Comparison of ENCODE assay signal across 12 mouse cellular contexts in genomic region chr19:5892735-5893134, GRCm38 (mm10). TPM values are rescaled to one million over a fixed set of nuclear protein-coding genes. Genes with fewer than 3 reads are reported as not detected.
DNase-seq lines count a peak whose midpoint lies in the region; ATAC-seq and TF ChIP-seq lines count a peak whose summit lies in the region.
"Had no signal": no experiment of that assay in that cellular context is flagged by ENCODE, and none has a peak within 500 bp of the region (broad histone marks: within the 10 kb centered on the region; RNA-seq: fewer than 3 reads in every experiment).

No protein-coding gene starts in this region.

- intact Hi-C loops in heart, adult 2 months (cut with DNase I), result no loop called here

- no peak for ATAC-seq in kidney, postnatal 0 days (replicated peaks; ENCODE audit: low FRiP score, low read depth)
- ATAC-seq in forebrain, embryonic 11.5 days (replicated peaks; ENCODE audit: low FRiP score), result no peak
- ATAC-seq in limb, embryonic 11.5 days (ENCODE audit: insufficient number of reproducible peaks, low FRiP score, low TSS enrichment, low read depth), result no peak
- no peak for ATAC-seq in neural tube, embryonic 13.5 days (ENCODE audit: low read depth)

- no peaks in the 10 kb centered on the region for H3K9me3 ChIP-seq in kidney, postnatal 0 days (replicated peaks; ENCODE audit: low read length)
- H3K9me3 ChIP-seq in forebrain, embryonic 11.5 days (ENCODE audit: control insufficient read depth, low read length), result no peaks in the 10 kb centered on the region
- H3K9me3 ChIP-seq in limb, embryonic 11.5 days (ENCODE audit: control insufficient read depth, low read length), result no peaks in the 10 kb centered on the region
- H3K9me3 ChIP-seq in neural tube, embryonic 13.5 days, result no peaks in the 10 kb centered on the region

- H3K27me3 ChIP-seq in kidney, postnatal 0 days (ENCODE audit: insufficient read depth, low read length), result no peaks in the 10 kb centered on the region
- no peaks in the 10 kb centered on the region for H3K27me3 ChIP-seq in forebrain, embryonic 11.5 days (ENCODE audit: control insufficient read depth, insufficient read depth, low read length)
- H3K27me3 ChIP-seq in limb, embryonic 11.5 days (ENCODE audit: control insufficient read depth, insufficient read depth, low read length), result no peaks in the 10 kb centered on the region
- H3K27me3 ChIP-seq in neural tube, embryonic 13.5 days, result no peaks in the 10 kb centered on the region
- no peaks in the 10 kb centered on the region for H3K27me3 ChIP-seq in heart, adult 2 months (ENCODE audit: control insufficient read depth, insufficient read depth, low read length)
- H3K27me3 ChIP-seq: CH12.LX had no signal

- 0 out of 2 replicates have a peak overlapping the region, but pooled peaks have one; percentile 91 for H3K4me2 ChIP-seq in kidney, postnatal 0 days (ENCODE audit: low read length)
- H3K4me2 ChIP-seq in forebrain, embryonic 11.5 days (ENCODE audit: low read depth, low read length, severe bottlenecking), result peak overlapping the region; percentile 80
- 0 out of 2 replicates have a peak overlapping the region, but pooled peaks have one; percentile 15 for H3K4me2 ChIP-seq in limb, embryonic 11.5 days (ENCODE audit: low read depth, severe bottlenecking)
- H3K4me2 ChIP-seq in neural tube, embryonic 13.5 days, result peak overlapping the region; percentile 82

- H3K27ac ChIP-seq in kidney, postnatal 0 days, result no peak overlapping the region
- no peak overlapping the region for H3K27ac ChIP-seq in forebrain, embryonic 11.5 days (ENCODE audit: low read depth, low read length)
- H3K27ac ChIP-seq in limb, embryonic 11.5 days (replicated peaks; ENCODE audit: low read depth, low read length), result no peak overlapping the region
- H3K27ac ChIP-seq in neural tube, embryonic 13.5 days (replicated peaks), result no peak overlapping the region
- H3K27ac ChIP-seq in heart, adult 2 months, result no peak overlapping the region
- H3K27ac ChIP-seq: macrophage had no signal

- DNase-seq in kidney, postnatal 0 days (ENCODE audit: low spot score), result no peak
- no peak for DNase-seq in kidney, postnatal 10 days
- no peak for DNase-seq in forebrain, embryonic 11.5 days (ENCODE audit: low spot score)
- DNase-seq in limb, embryonic 11.5 days (ENCODE audit: low spot score), result no peak
- DNase-seq in adrenal gland, postnatal 14 days, result no peak
- no peak for DNase-seq in layer of hippocampus, postnatal 14 days (ENCODE audit: low spot score in 2 of 2)
- DNase-seq in heart, adult 2 months, result no peak
- DNase-seq: cerebellum, adult 11 months; kidney, postnatal 14 days had no signal

- 95% methylated on average over 13 of the region's 13 CpGs for WGBS in kidney, postnatal 0 days
- WGBS in forebrain, embryonic 11.5 days, result 93% methylated on average over 13 of the region's 13 CpGs
- whole genome bisulfite sequencing in limb, embryonic 11.5 days, result 94% methylated on average over 13 of the region's 13 CpGs
- 93% methylated on average over 13 of the region's 13 CpGs for WGBS in neural tube, embryonic 13.5 days
- 93% methylated on average over 13 of the region's 13 CpGs for WGBS in heart, adult 2 months

- no peak for TF ChIP-seq POLR2A in heart, adult 2 months (IDR thresholded peaks at IDR 0.05; ENCODE audit: insufficient read depth, low read depth, low read length)

- peaks cover 4% of the 10 kb centered on the region; the same call in 1 of the 2 replicates for H3K36me3 ChIP-seq in kidney, postnatal 0 days (ENCODE audit: insufficient read depth, low read length)
- peaks cover 8% of the 10 kb centered on the region; the same call in 1 of the 2 replicates for H3K36me3 ChIP-seq in forebrain, embryonic 11.5 days (ENCODE audit: control insufficient read depth, insufficient read depth, low read length)
- H3K36me3 ChIP-seq in limb, embryonic 11.5 days (ENCODE audit: control insufficient read depth, insufficient read depth, low read length), result peaks cover 5% of the 10 kb centered on the region; the same call in 1 of the 2 replicates
- H3K36me3 ChIP-seq in neural tube, embryonic 13.5 days, result peaks cover 42% of the 10 kb centered on the region
- H3K36me3 ChIP-seq in heart, adult 2 months (ENCODE audit: control insufficient read depth, insufficient read depth, low read length), result no peaks in the 10 kb centered on the region

- H3K4me1 ChIP-seq in kidney, postnatal 0 days (replicated peaks; ENCODE audit: insufficient read depth, low read length), result 0 out of 2 replicates have a peak, but pooled peaks cover 6% of the 10 kb centered on the region
- peaks cover 8% of the 10 kb centered on the region; the same call in 1 of the 2 replicates for H3K4me1 ChIP-seq in forebrain, embryonic 11.5 days (replicated peaks; ENCODE audit: control insufficient read depth, insufficient read depth, low read length)
- peaks cover 5% of the 10 kb centered on the region; the same call in 1 of the 2 replicates for H3K4me1 ChIP-seq in limb, embryonic 11.5 days (ENCODE audit: control insufficient read depth, insufficient read depth, low read length)
- peaks cover 30% of the 10 kb centered on the region for H3K4me1 ChIP-seq in neural tube, embryonic 13.5 days (replicated peaks)
- H3K4me1 ChIP-seq in heart, adult 2 months (ENCODE audit: control insufficient read depth, insufficient read depth, low read length), result peaks cover 6% of the 10 kb centered on the region

- H3K79me2 ChIP-seq in heart, adult 2 months (replicated peaks; ENCODE audit: control insufficient read depth, insufficient read depth, low read length), result no peaks in the 10 kb centered on the region

- H3K9ac ChIP-seq in kidney, postnatal 0 days (ENCODE audit: low read depth, low read length), result no peak overlapping the region
- H3K9ac ChIP-seq in forebrain, embryonic 11.5 days (ENCODE audit: low read length), result peak overlapping the region; percentile 78
- no peak overlapping the region for H3K9ac ChIP-seq in limb, embryonic 11.5 days (ENCODE audit: low read length)
- peak overlapping the region; percentile 96 for H3K9ac ChIP-seq in neural tube, embryonic 13.5 days
- H3K9ac ChIP-seq in heart, adult 2 months (ENCODE audit: low read depth, low read length), result no peak overlapping the region

- TF ChIP-seq CTCF in kidney, postnatal 0 days (IDR thresholded peaks at IDR 0.05; ENCODE audit: low read depth), result no peak
- TF ChIP-seq CTCF in heart, adult 2 months (IDR thresholded peaks at IDR 0.05), result no peak

- no peak overlapping the region for H3K4me3 ChIP-seq in kidney, postnatal 0 days (replicated peaks; ENCODE audit: low read depth, low read length)
- H3K4me3 ChIP-seq in forebrain, embryonic 11.5 days (ENCODE audit: low read depth, low read length), result no peak overlapping the region; the same call in 1 of the 2 replicates
- no peak overlapping the region; the same call in 1 of the 2 replicates for H3K4me3 ChIP-seq in limb, embryonic 11.5 days (ENCODE audit: low read depth, low read length)
- H3K4me3 ChIP-seq in neural tube, embryonic 13.5 days, result peak overlapping the region; percentile 69
- H3K4me3 ChIP-seq in heart, adult 2 months, result no peak overlapping the region

- TF ChIP-seq EP300 in heart, adult 2 months (IDR thresholded peaks at IDR 0.05; ENCODE audit: insufficient read depth, low read depth, low read length), result no peak

RNA-seq across cellular contexts. Expression of gene Tigd3, which starts 1.2 kb away (rescaled TPM):
- polyA plus RNA-seq in kidney, postnatal 0 days (2015; fragmentation: Nextera tagmentation; extraction: Ambion mirVana), result 2.9 and 3.6 TPM in 2 replicates
- polyA plus RNA-seq in forebrain, embryonic 11.5 days (2014; fragmentation: Nextera tagmentation; extraction: Ambion mirVana), result 10.1 and 10.7 TPM in 2 replicates
- 4.7 and 5.1 TPM in 2 replicates for polyA plus RNA-seq in limb, embryonic 11.5 days (2014; fragmentation: Nextera tagmentation; extraction: Ambion mirVana)
- polyA plus RNA-seq in neural tube, embryonic 13.5 days (2015; fragmentation: Nextera tagmentation; extraction: Ambion mirVana), result 11.1 and 11.4 TPM in 2 replicates
- total RNA-seq in adrenal gland, postnatal 14 days (2021), result 1.4 and 1.7 TPM in 2 replicates
- 1 to 10 TPM; 3.4 to 4.2 TPM for total RNA-seq in layer of hippocampus, postnatal 14 days (2021)
- under 1 TPM; 0.14 to 0.47 TPM for total RNA-seq in heart, adult 2 months (2021)
- polyA plus RNA-seq in heart, adult 2 months (2012; rRNA removed), result 0.25 and 0.67 TPM in 2 replicates

RNA-seq across cellular contexts. Expression of gene Slc25a45, which starts 15.1 kb away (rescaled TPM):
- 19.9 and 24.5 TPM in 2 replicates for polyA plus RNA-seq in kidney, postnatal 0 days (2015; fragmentation: Nextera tagmentation; extraction: Ambion mirVana)
- polyA plus RNA-seq in forebrain, embryonic 11.5 days (2014; fragmentation: Nextera tagmentation; extraction: Ambion mirVana), result 0.90 and 1.1 TPM in 2 replicates
- 1.5 TPM in 2 replicates for polyA plus RNA-seq in limb, embryonic 11.5 days (2014; fragmentation: Nextera tagmentation; extraction: Ambion mirVana)
- 1.6 and 2.3 TPM in 2 replicates for polyA plus RNA-seq in neural tube, embryonic 13.5 days (2015; fragmentation: Nextera tagmentation; extraction: Ambion mirVana)
- 14.7 and 16.5 TPM in 2 replicates for total RNA-seq in adrenal gland, postnatal 14 days (2021)
- 1 to 10 TPM; 3.6 to 3.7 TPM for total RNA-seq in layer of hippocampus, postnatal 14 days (2021)
- 1 to 10 TPM; 2.8 TPM for total RNA-seq in heart, adult 2 months (2021)
- polyA plus RNA-seq in heart, adult 2 months (2012; rRNA removed), result 7.9 and 8.2 TPM in 2 replicates

RNA-seq across cellular contexts. Expression of gene Frmd8, which starts 17.7 kb away (rescaled TPM):
- polyA plus RNA-seq in kidney, postnatal 0 days (2015; fragmentation: Nextera tagmentation; extraction: Ambion mirVana), result 31.6 and 35.9 TPM in 2 replicates
- 20.4 and 24.5 TPM in 2 replicates for polyA plus RNA-seq in forebrain, embryonic 11.5 days (2014; fragmentation: Nextera tagmentation; extraction: Ambion mirVana)
- 21.2 and 24.4 TPM in 2 replicates for polyA plus RNA-seq in limb, embryonic 11.5 days (2014; fragmentation: Nextera tagmentation; extraction: Ambion mirVana)
- 21.1 and 23.3 TPM in 2 replicates for polyA plus RNA-seq in neural tube, embryonic 13.5 days (2015; fragmentation: Nextera tagmentation; extraction: Ambion mirVana)
- 26.0 and 34.5 TPM in 2 replicates for total RNA-seq in adrenal gland, postnatal 14 days (2021)
- total RNA-seq in layer of hippocampus, postnatal 14 days (2021), result 10 to 100 TPM; 19.8 to 20.1 TPM
- 1 to 10 TPM; 7.7 to 8.4 TPM for total RNA-seq in heart, adult 2 months (2021)
- 7.0 and 9.3 TPM in 2 replicates for polyA plus RNA-seq in heart, adult 2 months (2012; rRNA removed)

RNA-seq across cellular contexts. Expression of gene Dpf2, which starts 20.1 kb away (rescaled TPM):
- polyA plus RNA-seq in kidney, postnatal 0 days (2015; fragmentation: Nextera tagmentation; extraction: Ambion mirVana), result 108 and 109 TPM in 2 replicates
- 232 and 246 TPM in 2 replicates for polyA plus RNA-seq in forebrain, embryonic 11.5 days (2014; fragmentation: Nextera tagmentation; extraction: Ambion mirVana)
- polyA plus RNA-seq in limb, embryonic 11.5 days (2014; fragmentation: Nextera tagmentation; extraction: Ambion mirVana), result 209 and 218 TPM in 2 replicates
- polyA plus RNA-seq in neural tube, embryonic 13.5 days (2015; fragmentation: Nextera tagmentation; extraction: Ambion mirVana), result 117 and 135 TPM in 2 replicates
- 118 and 119 TPM in 2 replicates for total RNA-seq in adrenal gland, postnatal 14 days (2021)
- 10 to 100 TPM; 78.1 to 92.3 TPM for total RNA-seq in layer of hippocampus, postnatal 14 days (2021)
- total RNA-seq in heart, adult 2 months (2021), result 10 to 100 TPM; 82.3 to 83.5 TPM
- 71.8 and 104 TPM in 2 replicates for polyA plus RNA-seq in heart, adult 2 months (2012; rRNA removed)

RNA-seq across cellular contexts. Expression of gene Cdc42ep2, which starts 31.9 kb away (rescaled TPM):
- polyA plus RNA-seq in kidney, postnatal 0 days (2015; fragmentation: Nextera tagmentation; extraction: Ambion mirVana), result 13.2 and 14.2 TPM in 2 replicates
- polyA plus RNA-seq in forebrain, embryonic 11.5 days (2014; fragmentation: Nextera tagmentation; extraction: Ambion mirVana), result 1.8 and 2.5 TPM in 2 replicates
- 1.5 and 2.2 TPM in 2 replicates for polyA plus RNA-seq in limb, embryonic 11.5 days (2014; fragmentation: Nextera tagmentation; extraction: Ambion mirVana)
- polyA plus RNA-seq in neural tube, embryonic 13.5 days (2015; fragmentation: Nextera tagmentation; extraction: Ambion mirVana), result 11.8 and 13.5 TPM in 2 replicates
- total RNA-seq in adrenal gland, postnatal 14 days (2021), result 9.6 and 9.7 TPM in 2 replicates
- 1 to 10 TPM; 4.7 to 5.7 TPM for total RNA-seq in layer of hippocampus, postnatal 14 days (2021)
- total RNA-seq in heart, adult 2 months (2021), result 1 to 10 TPM; 8.0 to 8.4 TPM
- 11.7 and 19.0 TPM in 2 replicates for polyA plus RNA-seq in heart, adult 2 months (2012; rRNA removed)

Comparison
In these comparisons a context has a peak if more than half of its experiments do, and no peak if none do; other contexts are left out.
1. H3K4me2 ChIP-seq: peak in every context shown above with its lines; median percentile 91 in kidney, postnatal 0 days; 82 in neural tube, embryonic 13.5 days; 80 in forebrain, embryonic 11.5 days; 15 in limb, embryonic 11.5 days.
2. H3K9ac ChIP-seq: peak in forebrain, embryonic 11.5 days (single experiment) and neural tube, embryonic 13.5 days (single experiment); none in kidney, postnatal 0 days (single experiment), limb, embryonic 11.5 days (single experiment) and heart, adult 2 months (single experiment).